Mouse (Mus musculus) gastrocnemius, adult 2 months (tissue): ENCODE results near the gene Hrct1. TPM values are rescaled to one million over a fixed set of nuclear protein-coding genes. Genes with fewer than 3 reads are reported as not detected.

ENCODE experiments used
- DNase-seq: peaks from one replicate; pipeline ENCODE4 v3.0.0; 2022
- H3K27ac ChIP-seq: fragments of 200-600 bp; 2 replicates; pipeline ENCODE4 v1.8.1; 2022; ENCODE audit warnings: mild to moderate bottlenecking
- H3K4me3 ChIP-seq: fragments of 200-600 bp; 2 replicates; pipeline ENCODE4 v1.8.1; 2022; ENCODE audit warnings: mild to moderate bottlenecking, moderate library complexity
- CTCF ChIP-seq: fragments of 200-600 bp; IDR thresholded peaks from 2 replicates; pipeline ENCODE4 v1.8.1; 2022; ENCODE audit warnings: antibody characterized with exemption, mild to moderate bottlenecking, moderate library complexity
- intact Hi-C: fragments of 180-260 bp; cut with DNase I; formaldehyde crosslinking; loops from one replicate; pipeline ENCODE4 v1.15.1; 2025
- total RNA-seq, 2 experiments: library from RNA; stranded (reverse); gene quantifications; 2 replicates each; pipeline ENCODE4 v1.2.3; 2021

Hrct1 gene
- total RNA-seq, 2 experiments from 2014 or later: 1.1 to 2.4 TPM

DNA sequence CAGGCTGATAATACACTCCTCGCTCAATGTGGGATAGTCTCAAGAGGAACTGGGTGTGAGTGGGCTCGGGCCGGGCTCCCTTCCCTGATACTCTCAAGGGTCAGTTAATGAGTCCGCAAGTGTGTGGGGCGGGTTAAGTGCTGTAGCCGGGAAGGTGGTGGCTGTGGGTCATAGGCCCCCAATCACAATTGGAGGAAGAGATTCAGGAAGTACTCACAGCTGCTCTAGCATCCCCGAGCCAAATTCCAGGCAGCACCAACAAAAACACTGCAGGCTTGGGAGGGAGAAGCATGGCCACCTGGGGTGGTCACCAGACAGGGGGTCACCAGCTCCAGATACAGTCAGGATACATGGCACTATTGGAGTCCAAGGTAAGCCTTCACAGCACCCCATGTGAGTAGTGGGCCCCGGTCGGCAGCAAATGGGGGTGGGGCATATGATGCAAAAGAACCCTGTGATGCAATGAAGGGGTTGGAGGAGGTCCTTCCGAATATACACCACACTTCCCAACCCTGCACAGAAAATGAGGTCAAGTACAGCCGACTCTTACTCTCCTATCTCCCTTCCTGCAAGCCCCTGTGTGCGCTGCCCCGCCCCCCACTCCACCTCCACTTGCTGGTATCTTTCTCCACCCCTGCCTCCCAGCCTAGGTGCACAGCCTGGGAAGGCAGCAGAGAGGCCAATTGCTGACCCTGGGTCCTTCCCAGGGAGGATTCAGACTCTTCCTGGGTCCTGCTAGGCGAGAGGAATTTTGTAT, 3.0 kb downstream of the Hrct1 start, which contains the start of gene Spaar:
Gene Spaar, plus strand, starts transcription at position 241 of the 757 bp plus-strand sequence.
- intact Hi-C loops: loop anchor here (5.0 kb wide), 1 partner anchor 132 kb away; no protein-coding TSS in a partner anchor
- no peak for TF ChIP-seq CTCF
- Histone ChIP-seq H3K27ac (peak within 1 kb of the TSS; percentile 95), H3K4me3 (peak within 1 kb of the TSS; percentile 60)
- DNase-seq: peak; percentile 74

- peak overlapping the region; percentile 60 for H3K4me3 ChIP-seq
- intact Hi-C loops: no loop called here
- peak; percentile 51 for DNase-seq
- H3K27ac ChIP-seq: peak overlapping the region; percentile 95
- peak; percentile 49 for TF ChIP-seq CTCF
These were observed 3.8 kb downstream of the Hrct1 start for GRCm38 (mm10) chr4:43730750-43731297.

GRCm38 (mm10) chr4:43732171-43732570, 5.2 kb downstream of the Hrct1 start:
- TF ChIP-seq CTCF: no peak
- peak overlapping the region; percentile 95 for H3K27ac ChIP-seq
- peak; percentile 40 for DNase-seq

GRCm38 (mm10) chr4:43733186-43733585, 6.2 kb downstream of the Hrct1 start:
- intact Hi-C loops: no loop called here
- peak overlapping the region; percentile 95 for H3K27ac ChIP-seq
- DNase-seq: peak; percentile 79
- no peak for TF ChIP-seq CTCF
- peak overlapping the region; percentile 60 for H3K4me3 ChIP-seq

More at GRCm38 (mm10) chr4:43732171-43732570, 5.2 kb downstream of the Hrct1 start:
- intact Hi-C loops: no loop called here
- peak overlapping the region; percentile 60 for H3K4me3 ChIP-seq

DNA sequence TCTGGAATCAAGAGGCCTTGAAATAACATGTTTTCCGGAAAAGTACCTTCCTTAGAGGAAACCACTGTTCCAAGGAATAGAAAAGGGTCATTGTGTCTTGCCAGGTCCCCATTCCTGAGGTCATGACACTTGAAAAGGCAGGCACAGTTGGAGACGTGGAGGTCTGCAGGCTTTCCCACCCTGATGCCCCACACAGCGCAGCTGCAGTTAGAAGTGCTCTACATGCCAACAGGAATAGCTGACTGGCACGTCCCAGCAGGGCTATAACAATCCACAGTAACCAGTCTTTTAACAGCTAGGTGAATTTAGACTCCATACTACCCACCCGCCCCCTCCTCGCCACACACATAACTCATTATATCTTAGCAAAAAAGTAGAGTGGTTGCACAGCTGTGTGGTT, 10.2 kb downstream of the Hrct1 start:
- H3K4me3 ChIP-seq: no peak overlapping the region
- no peak for TF ChIP-seq CTCF
- no peak for DNase-seq
- H3K27ac ChIP-seq: peak overlapping the region; percentile 67
- intact Hi-C loops: no loop called here

DNA sequence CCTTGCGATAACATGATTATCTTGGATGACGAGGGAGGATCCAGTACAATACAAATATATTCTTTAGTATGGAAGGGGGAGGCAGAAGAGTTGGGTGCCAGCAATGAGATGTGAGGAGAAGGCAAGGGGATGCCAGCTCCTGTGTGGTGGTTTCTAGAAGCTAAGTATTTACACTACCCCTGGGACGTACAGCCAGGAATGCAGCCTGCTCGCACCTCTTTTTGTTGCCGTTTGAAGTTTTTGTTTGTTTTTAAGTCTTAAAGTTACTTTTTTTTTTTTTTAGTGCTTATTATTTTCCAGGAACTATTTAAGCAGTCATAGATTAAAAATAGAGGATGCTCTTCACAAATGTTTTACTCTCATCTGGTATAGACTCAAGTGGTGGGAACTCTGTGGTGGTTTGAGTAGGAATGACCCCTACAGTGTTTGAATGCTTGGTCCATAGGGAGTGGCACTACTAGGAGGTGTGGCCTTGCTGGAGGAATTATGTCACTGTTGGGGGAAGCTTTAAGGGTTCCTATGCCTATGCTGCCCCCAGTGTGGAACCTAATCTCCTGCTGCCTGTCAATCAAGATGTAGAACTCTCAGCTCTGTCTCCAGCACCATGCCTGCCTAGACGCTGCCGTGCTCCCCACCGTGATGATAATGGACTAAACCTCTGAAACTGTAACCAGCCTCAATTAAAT, 12.1 kb downstream of the Hrct1 start:
- intact Hi-C loops: no loop called here
- H3K27ac ChIP-seq: no peak overlapping the region

GRCm38 (mm10) chr4:43741526-43741925, 14.5 kb downstream of the Hrct1 start:
- H3K4me3 ChIP-seq: no peak overlapping the region
- intact Hi-C loops: loop anchor here (10.0 kb wide), 1 partner anchor 243 kb away; the partner anchor contains the start of gene Ccin
- no peak for DNase-seq
- TF ChIP-seq CTCF: no peak
- H3K27ac ChIP-seq: peak overlapping the region; percentile 71

More for the DNA sequence above, 12.1 kb downstream of the Hrct1 start:
- DNase-seq: no peak
- H3K4me3 ChIP-seq: no peak overlapping the region
- TF ChIP-seq CTCF: no peak

- no peak for TF ChIP-seq CTCF
- Histone ChIP-seq H3K27ac (peak overlapping the region; percentile 71), H3K4me3 (no peak overlapping the region)
- DNase-seq: no peak
- intact Hi-C loops: loop anchor here (10.0 kb wide), 1 partner anchor 242 kb away; the partner anchor contains the start of gene Ccin
These were observed 15.6 kb downstream of the Hrct1 start for GRCm38 (mm10) chr4:43742637-43743036.

DNA sequence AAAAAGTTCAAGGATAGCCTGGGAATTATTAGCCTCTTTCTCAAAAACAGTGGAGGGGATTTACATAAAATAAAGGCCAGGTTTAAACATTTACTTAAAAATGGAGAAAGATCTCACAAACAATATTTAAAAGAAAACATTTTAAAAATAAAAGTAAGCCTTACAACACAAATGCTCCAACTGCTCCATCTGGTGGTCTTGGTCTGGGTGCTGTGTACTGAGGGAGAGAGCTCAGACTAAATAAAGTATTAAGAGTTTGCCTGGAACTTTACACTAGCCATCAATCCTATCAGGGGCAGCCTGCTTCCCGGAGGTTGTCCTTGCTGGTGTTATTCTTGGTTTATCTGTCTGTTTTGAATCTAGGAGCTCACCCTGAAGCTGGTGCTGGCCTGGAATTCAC, 16.1 kb downstream of the Hrct1 start:
- DNase-seq: no peak
- intact Hi-C loops: loop anchor here (10.0 kb wide), 1 partner anchor 242 kb away; the partner anchor contains the start of gene Ccin
- Histone ChIP-seq H3K4me3 (no peak overlapping the region), H3K27ac (peak overlapping the region; percentile 71)
- TF ChIP-seq CTCF: peak; percentile 63

DNA sequence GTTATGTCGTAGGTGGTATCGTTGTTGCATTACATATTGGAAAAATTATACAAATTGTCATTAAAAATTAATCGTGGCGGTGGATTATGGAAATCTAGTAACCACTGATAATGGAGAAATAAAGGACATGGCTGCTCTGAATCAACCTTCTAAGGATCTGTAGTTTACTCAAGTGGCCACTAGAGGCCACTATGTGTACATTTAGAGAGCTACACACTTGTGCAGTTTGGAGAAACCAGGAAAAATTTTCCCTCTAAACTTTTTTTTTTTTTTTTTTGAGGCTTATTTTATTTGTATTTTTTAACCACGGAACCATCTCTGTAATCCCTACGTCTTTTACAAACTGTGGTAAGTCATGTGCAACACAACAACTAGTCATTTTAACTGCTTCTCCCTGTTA, 18.2 kb downstream of the Hrct1 start:
- DNase-seq: no peak
- Histone ChIP-seq H3K4me3 (no peak overlapping the region), H3K27ac (no peak overlapping the region)
- TF ChIP-seq CTCF: peak; percentile 74
- intact Hi-C loops: loop anchor here (2.0 to 10.0 kb wide), 2 partner anchors 118 to 240 kb away; partner anchors contain the start of gene Ccin

DNA sequence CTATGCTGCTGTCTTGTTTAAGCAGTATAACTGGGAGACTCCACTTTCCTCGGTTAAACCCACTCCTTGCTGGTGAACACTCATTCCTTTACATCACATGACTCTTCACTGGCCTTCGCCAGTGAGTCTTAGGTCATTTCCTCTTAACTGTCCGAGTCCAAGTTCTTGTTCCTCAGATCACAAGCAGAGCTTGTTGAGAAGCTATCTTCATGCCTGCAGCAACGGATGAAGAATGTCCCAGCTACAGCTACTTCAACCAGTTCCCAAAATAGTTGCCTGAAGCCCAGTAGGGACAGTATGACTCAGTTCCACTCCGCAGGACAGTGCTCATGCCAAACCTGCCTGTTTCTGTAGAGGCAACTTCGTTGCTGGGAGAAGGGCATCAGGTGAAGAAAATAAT, 30.2 kb downstream of the Hrct1 start:
- 0 out of 2 replicates have a peak overlapping the region, but pooled peaks have one; percentile 56 for H3K27ac ChIP-seq
- no peak for TF ChIP-seq CTCF
- DNase-seq: no peak
- H3K4me3 ChIP-seq: no peak overlapping the region
- intact Hi-C loops: no loop called here

DNA sequence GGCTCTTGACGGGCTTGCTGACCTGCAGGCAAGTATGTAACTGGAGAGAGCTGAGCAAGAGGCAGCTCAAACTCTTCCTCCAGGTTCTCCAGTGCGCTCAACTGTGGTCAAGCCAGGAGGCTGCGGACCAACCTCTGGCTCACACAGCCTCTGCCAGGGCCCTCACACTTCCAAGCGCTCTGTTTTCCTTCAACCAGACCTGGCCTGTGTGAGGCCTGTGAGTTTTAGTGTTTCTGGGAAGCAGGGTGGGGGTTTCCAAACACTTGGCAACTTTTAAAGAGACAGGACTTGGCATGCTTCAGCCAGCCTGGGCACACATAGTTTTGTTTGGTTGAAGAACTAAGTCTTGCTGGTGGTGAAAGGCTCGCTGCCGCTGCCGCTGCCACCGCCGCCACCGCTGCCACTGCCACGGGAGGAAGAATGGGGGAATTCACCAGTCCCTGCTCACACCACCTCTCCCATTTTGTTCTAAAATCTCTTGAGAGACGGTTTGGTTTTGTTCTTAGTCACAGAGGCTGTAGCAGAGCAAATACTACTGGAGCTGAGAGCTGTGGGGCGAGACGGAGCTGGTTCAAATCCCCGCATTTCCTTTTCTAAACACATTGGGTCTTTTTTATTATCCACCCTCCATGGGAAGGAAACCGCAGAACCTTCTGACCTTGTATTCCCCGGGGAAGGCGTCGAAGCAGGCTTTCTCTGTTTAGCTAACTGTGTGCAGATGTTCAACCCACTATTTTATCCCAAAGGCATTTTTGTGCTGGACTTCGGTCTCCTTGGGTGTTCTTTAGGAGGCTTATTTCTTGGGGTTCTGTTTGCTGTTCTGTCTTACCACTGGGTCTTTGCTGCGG, 32.8 kb downstream of the Hrct1 start:
- peak; percentile 34 for DNase-seq
- intact Hi-C loops: loop anchor here (5.0 kb wide), 1 partner anchor 103 kb away; no protein-coding TSS in a partner anchor
- Histone ChIP-seq H3K27ac (peak overlapping the region; percentile 61), H3K4me3 (no peak overlapping the region)
- no peak for TF ChIP-seq CTCF
